Mouse (Mus musculus) liver, postnatal 0 days (tissue): Measurements from ENCODE around the gene Sergef. TPM values are rescaled to one million over a fixed set of nuclear protein-coding genes. Genes with fewer than 3 reads are reported as not detected.

Source experiments
- ATAC-seq: fragments of 200-750 bp; cut with Nextera tagmentation; 2 replicates; pipeline ENCODE4 v1.8.0; 2017; ENCODE audit warnings: mild to moderate bottlenecking, moderate library complexity
- DNase-seq: peaks from one replicate; pipeline ENCODE4 v3.0.0-alpha.2; 2016
- H3K27ac ChIP-seq: fragments of 300-500 bp; sonication (generic); 2 replicates; pipeline ENCODE4 v1.5.1; 2014; ENCODE audit warnings: antibody characterized with exemption, moderate library complexity, mild to moderate bottlenecking, low read depth
- H3K27me3 ChIP-seq: fragments of 300-500 bp; sonication (generic); 2 replicates; pipeline ENCODE4 v1.6.1; 2014; ENCODE audit warnings: low read length, control low read depth, mixed read lengths; ENCODE audit not compliant: insufficient read depth
- H3K36me3 ChIP-seq: fragments of 300-500 bp; sonication (generic); replicated peaks from 2 replicates; pipeline ENCODE4 v1.6.1; 2014; ENCODE audit warnings: mild to moderate bottlenecking, control low read depth, low read length, moderate library complexity, mixed read lengths; ENCODE audit not compliant: insufficient read depth
- H3K4me1 ChIP-seq: fragments of 300-500 bp; sonication (generic); 2 replicates; pipeline ENCODE4 v1.6.1; 2014; ENCODE audit warnings: antibody characterized with exemption, mild to moderate bottlenecking, control low read depth; ENCODE audit not compliant: insufficient read depth
- H3K4me2 ChIP-seq: fragments of 300-500 bp; sonication (generic); 2 replicates; pipeline ENCODE4 v1.6.1; 2014; ENCODE audit warnings: low read depth, mild to moderate bottlenecking, low read length, moderate library complexity, mixed read lengths
- H3K4me3 ChIP-seq: fragments of 300-500 bp; sonication (generic); 2 replicates; pipeline ENCODE4 v1.5.1; 2014; ENCODE audit warnings: low read depth, low read length
- H3K9ac ChIP-seq: fragments of 300-500 bp; sonication (generic); replicated peaks from 2 replicates; pipeline ENCODE4 v1.6.1; 2014; ENCODE audit warnings: mild to moderate bottlenecking, moderate library complexity
- H3K9me3 ChIP-seq: fragments of 300-500 bp; sonication (generic); 2 replicates; pipeline ENCODE4 v1.6.1; 2016; ENCODE audit warnings: mild to moderate bottlenecking, control low read depth, low read length, mixed read lengths
- CTCF ChIP-seq: sonication (generic); IDR thresholded peaks from 2 replicates; pipeline ENCODE4 v1.5.1; 2016; ENCODE audit warnings: antibody characterized with exemption, low read depth
- EP300 ChIP-seq: IDR thresholded peaks from 2 replicates; pipeline ENCODE4 v1.6.1; 2016; ENCODE audit warnings: antibody characterized with exemption, low read depth, mild to moderate bottlenecking
- WGBS: fragments of 180-500 bp; shearing (Covaris S2); extraction: QIAGEN DNeasy Blood & Tissue Kit; methylation state at CpG from one replicate; pipeline ENCODE4 v1.1.7; 2014; ENCODE audit not compliant: insufficient replicate concordance; 5-methylcytosine and 5-hydroxymethylcytosine counted together
- polyA plus RNA-seq: library from polyadenylated mRNA; unstranded; fragments of >200 nt; fragmentation: Nextera tagmentation; extraction: Ambion mirVana; gene quantifications from 2 replicates; pipeline ENCODE4 v1.2.1, GENCODE M21; 2015

Gene Sergef
- polyA plus RNA-seq, 1 experiment from 2014 or later, result 4.3 TPM

DNA sequence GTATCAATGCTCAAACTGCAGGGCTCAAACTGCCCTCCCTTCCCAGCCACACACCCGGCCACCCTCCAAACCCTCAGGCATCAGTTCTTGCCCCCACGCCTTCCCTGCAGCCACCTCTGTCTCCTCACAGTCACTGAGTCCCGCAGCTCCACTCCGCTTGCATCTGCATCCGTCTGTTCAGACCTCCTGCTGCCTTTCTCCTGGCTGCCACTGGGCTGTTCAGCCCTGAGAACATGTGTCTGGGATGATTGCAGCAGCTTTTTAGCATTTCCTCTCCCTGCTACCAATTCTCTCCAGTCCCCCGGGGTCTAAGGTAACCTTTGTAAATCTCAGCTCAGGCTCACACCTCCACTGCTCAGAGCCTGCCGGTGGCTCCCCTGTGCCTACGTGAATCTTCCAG, 109.7 kb downstream of the Sergef start:
- H3K36me3 ChIP-seq, result no peaks in the 10 kb centered on the region
- no peak for TF ChIP-seq EP300
- TF ChIP-seq CTCF, result no peak
- WGBS, result 73% methylated on average over 8 of the region's 8 CpGs
- no peaks in the 10 kb centered on the region for H3K27me3 ChIP-seq
- ATAC-seq (no peak), DNase-seq (no peak)
- no peak overlapping the region for H3K9ac ChIP-seq
- H3K4me3 ChIP-seq, result no peak overlapping the region
- H3K4me1 ChIP-seq, result no peaks in the 10 kb centered on the region
- no peaks in the 10 kb centered on the region for H3K9me3 ChIP-seq
- no peak overlapping the region for H3K4me2 ChIP-seq
- H3K27ac ChIP-seq, result no peak overlapping the region

DNA sequence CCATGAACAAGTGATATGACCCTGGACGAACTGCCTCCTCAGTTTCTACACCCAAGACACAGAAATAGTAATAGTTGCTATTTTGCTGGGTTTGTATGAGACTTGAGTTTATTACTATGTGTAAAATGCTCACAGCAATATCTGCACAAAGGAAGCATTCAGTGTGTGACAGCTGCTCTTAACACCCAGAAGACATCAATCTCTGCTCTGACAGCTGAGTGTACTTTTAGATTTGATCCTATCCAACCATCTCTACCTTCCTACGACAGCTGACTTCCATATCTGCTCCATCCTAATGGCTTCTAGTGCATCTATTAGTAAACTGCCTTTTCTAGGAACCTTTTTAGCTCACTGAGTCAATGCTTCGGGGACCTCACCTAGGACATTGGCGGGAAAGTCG, 110.3 kb downstream of the Sergef start:
- H3K4me1 ChIP-seq, result no peaks in the 10 kb centered on the region
- no peaks in the 10 kb centered on the region for H3K36me3 ChIP-seq
- DNase-seq (no peak), ATAC-seq (no peak)
- no peak overlapping the region for H3K27ac ChIP-seq
- no peak overlapping the region for H3K9ac ChIP-seq
- H3K27me3 ChIP-seq, result no peaks in the 10 kb centered on the region
- H3K9me3 ChIP-seq, result no peaks in the 10 kb centered on the region
- 81% methylated on average over 5 of the region's 5 CpGs for WGBS
- no peak overlapping the region for H3K4me2 ChIP-seq
- no peak overlapping the region for H3K4me3 ChIP-seq
- TF ChIP-seq EP300, result no peak
- no peak for TF ChIP-seq CTCF

DNA sequence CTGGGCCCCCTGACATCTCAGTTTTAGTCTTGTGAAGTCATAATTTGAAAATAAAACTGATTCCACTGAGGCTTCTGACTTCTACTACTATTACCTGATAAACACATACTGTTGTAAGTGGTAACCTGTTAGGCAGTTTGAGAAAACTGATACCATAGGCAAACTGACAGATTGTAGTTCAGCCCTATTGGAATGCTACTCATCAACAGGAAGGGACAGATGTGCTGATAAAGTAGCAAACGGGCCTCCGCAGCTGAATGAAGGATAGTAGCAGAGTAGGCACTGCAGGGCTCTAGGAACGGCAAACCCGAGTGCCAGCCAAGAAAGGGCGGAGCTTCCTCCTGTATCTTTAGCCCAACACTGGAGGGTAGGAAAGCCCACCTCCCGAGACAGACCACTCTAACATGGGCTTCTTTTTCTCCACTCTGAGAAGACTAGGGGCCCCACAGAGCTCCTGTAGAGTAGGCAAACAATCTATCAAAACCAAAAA, 112.9 kb downstream of the Sergef start:
- WGBS, result 38% methylated on average over 6 of the region's 6 CpGs
- Histone ChIP-seq H3K27ac (no peak overlapping the region), H3K36me3 (no peaks in the 10 kb centered on the region), H3K27me3 (no peaks in the 10 kb centered on the region), H3K4me1 (no peaks in the 10 kb centered on the region), H3K9me3 (no peaks in the 10 kb centered on the region), H3K4me2 (no peak overlapping the region), H3K9ac (no peak overlapping the region), H3K4me3 (no peak overlapping the region)
- ATAC-seq (no peak), DNase-seq (no peak)
- TF ChIP-seq EP300, result no peak
- TF ChIP-seq CTCF, result no peak

DNA sequence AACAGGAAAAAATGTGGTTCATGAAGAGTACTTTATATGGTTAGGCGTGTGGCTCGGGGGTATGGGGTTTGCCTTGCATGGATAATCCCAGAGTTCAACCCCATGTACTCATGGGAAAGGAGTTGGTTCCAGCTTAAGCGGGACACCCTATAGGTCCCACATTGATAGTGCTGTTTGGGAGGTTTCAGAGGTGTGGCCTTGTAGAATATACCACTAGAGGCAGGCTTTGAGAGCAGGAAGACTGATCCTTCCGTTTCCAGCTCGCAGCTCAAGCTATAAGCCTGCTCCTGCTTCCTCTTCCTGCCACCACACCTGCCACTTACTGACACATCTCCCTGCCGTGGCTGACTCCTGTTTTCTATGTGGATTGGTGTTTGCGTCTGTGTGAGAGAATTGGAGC, 116.4 kb downstream of the Sergef start:
- 56% methylated on average over 7 of the region's 7 CpGs for WGBS
- TF ChIP-seq EP300, result no peak
- no peak for TF ChIP-seq CTCF
- DNase-seq (no peak), ATAC-seq (no peak)
- H3K4me1 ChIP-seq, result no peaks in the 10 kb centered on the region
- no peaks in the 10 kb centered on the region for H3K9me3 ChIP-seq
- H3K4me3 ChIP-seq, result no peak overlapping the region
- H3K27me3 ChIP-seq, result no peaks in the 10 kb centered on the region
- no peak overlapping the region for H3K9ac ChIP-seq
- H3K27ac ChIP-seq, result no peak overlapping the region
- H3K4me2 ChIP-seq, result no peak overlapping the region
- no peaks in the 10 kb centered on the region for H3K36me3 ChIP-seq

DNA sequence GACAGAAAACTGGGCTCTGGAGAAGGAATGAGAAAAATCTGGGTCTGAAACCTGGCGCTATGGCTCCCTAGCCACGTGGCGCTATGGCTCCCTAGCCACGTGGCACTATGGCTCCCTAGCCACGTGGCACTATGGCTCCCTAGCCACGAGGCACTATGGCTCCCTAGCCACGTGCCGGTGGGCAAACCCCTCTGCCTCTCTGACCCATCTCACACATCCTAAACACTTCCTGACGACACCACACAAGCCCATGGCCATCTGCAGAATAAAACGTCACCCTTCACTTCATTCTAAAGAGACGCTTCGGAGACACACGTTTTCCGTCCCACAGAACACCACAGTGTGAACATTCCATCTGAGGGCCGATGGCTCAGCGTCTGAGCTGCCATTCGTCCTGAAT, 117.8 kb downstream of the Sergef start:
- ATAC-seq, result no peak

DNA sequence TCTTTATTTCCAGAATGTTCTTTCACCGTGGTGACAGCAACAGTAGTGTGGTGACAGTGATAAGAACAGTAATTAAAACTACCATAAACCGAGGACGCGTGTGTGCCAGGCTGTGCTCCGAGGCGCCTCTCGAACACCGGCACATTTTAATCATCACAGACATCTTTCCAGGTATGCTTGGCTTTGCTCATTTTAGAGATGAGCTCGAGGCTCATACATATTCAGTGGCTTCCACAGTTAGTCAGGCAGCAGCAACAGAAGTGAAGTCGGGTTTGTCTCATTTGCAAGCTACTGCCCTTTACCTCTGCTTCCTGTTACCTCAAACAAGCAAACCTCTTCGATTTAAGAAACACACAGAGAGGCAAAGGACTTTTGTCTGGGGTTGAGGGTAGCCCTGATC, 120.5 kb downstream of the Sergef start:
- Histone ChIP-seq H3K36me3 (no peaks in the 10 kb centered on the region), H3K27ac (no peak overlapping the region), H3K4me3 (no peak overlapping the region), H3K9ac (no peak overlapping the region), H3K4me1 (no peaks in the 10 kb centered on the region), H3K4me2 (no peak overlapping the region), H3K9me3 (no peaks in the 10 kb centered on the region), H3K27me3 (no peaks in the 10 kb centered on the region)
- no peak for DNase-seq
- WGBS, result 47% methylated on average over 11 of the region's 11 CpGs
- TF ChIP-seq CTCF, result no peak
- no peak for TF ChIP-seq EP300
- ATAC-seq, result no peak

More for the DNA sequence above, 117.8 kb downstream of the Sergef start:
- Histone ChIP-seq H3K27ac (no peak overlapping the region), H3K9ac (no peak overlapping the region), H3K4me1 (no peaks in the 10 kb centered on the region), H3K4me2 (no peak overlapping the region), H3K27me3 (no peaks in the 10 kb centered on the region), H3K4me3 (no peak overlapping the region), H3K9me3 (no peaks in the 10 kb centered on the region), H3K36me3 (no peaks in the 10 kb centered on the region)
- TF ChIP-seq EP300 (no peak), CTCF (no peak)
- WGBS, result 81% methylated on average over 17 of the region's 17 CpGs
- DNase-seq, result no peak

DNA sequence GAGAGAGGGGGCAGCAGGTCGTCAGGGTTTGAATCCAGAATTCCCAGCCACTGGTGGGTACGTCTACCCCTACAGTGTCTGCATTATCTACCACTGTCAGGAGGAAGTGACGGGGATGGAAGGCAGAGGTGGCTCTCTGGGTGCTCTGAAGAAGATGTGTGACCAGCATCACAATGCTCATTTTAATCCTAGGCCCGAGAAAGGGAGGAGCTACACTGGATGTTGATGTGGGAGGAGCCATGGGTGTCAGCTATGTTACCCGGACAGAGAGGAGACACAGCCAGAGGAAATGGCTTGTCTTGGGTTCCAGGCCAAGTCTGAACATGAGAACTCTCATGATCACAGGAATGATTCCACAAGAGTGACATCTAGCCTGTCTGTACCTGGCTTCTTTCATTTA, 122.4 kb downstream of the Sergef start:
- TF ChIP-seq CTCF, result no peak
- TF ChIP-seq EP300, result no peak
- H3K27me3 ChIP-seq, result no peaks in the 10 kb centered on the region
- H3K4me3 ChIP-seq, result no peak overlapping the region
- no peaks in the 10 kb centered on the region for H3K4me1 ChIP-seq
- ATAC-seq (no peak), DNase-seq (no peak)
- no peak overlapping the region for H3K9ac ChIP-seq
- no peak overlapping the region for H3K27ac ChIP-seq
- H3K36me3 ChIP-seq, result no peaks in the 10 kb centered on the region
- H3K9me3 ChIP-seq, result no peaks in the 10 kb centered on the region
- no peak overlapping the region for H3K4me2 ChIP-seq
- 55% methylated on average over 5 of the region's 5 CpGs for WGBS
